Mouse (Mus musculus): ENCODE measurements around the gene Agbl5. TPM values are rescaled to one million over a fixed set of nuclear protein-coding genes. Genes with fewer than 3 reads are reported as not detected.
A peak's percentile ranks its signal among the peaks of the same experiment; 100 is the strongest.

The Agbl5 gene
- polyA plus RNA-seq, 1 experiment from 2014 or later = 23.2 TPM

DNA sequence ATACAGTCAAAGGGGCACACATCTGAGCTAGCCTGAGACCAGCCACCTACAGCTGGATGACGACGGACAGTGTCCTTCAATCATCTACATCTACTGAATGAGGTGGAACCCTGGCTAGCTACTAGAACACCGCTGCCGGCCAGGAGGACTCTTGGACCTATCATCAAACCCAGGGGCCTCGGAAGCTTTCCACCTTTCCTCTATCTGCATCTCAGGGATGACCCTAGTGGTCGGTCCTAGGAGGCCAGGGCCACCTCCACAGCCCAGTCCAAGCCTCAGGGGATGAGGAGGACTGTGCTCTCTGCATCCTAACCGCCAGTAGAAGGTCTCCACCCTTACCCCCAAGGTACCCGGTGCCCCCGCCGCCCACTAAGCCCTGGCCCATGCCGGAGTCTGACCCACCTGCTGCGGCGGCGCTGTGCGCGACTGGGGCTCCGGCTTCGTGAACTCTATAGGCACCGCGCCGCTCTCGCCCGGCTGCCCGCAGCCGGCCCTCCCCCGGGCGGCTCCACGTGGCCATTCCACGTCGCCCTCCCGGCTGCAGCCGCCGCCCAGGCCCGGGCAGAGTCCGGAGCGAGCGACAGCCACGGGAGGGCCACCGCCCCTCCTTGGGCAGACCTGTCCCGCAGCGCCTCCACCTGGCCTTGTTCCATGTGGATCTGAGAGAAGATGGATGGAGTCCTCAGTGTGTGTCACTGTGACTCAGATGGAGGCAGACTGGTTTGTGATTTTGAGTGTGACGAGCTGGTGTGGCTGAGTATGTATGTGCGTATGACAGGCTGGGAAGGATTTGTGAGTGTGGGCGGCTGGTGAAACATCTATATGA, 56.7 kb downstream of the Agbl5 start, which contains the start of gene Cgref1:
TSS of gene Cgref1 (minus strand) at position 636 of the 826 bp plus-strand sequence.
- 5% methylated on average over 44 of the region's 44 CpGs for WGBS
- H3K36me3 ChIP-seq = no peaks in the 10 kb centered on the region
- H3K27me3 ChIP-seq = peaks cover 3% of the 10 kb centered on the region; the same call in 1 of the 2 replicates
- peak within 1 kb of the TSS; percentile 59 for H3K4me3 ChIP-seq
- peaks cover 25% of the 10 kb centered on the region for H3K4me1 ChIP-seq
- no peaks in the 10 kb centered on the region for H3K9me3 ChIP-seq
- H3K4me2 ChIP-seq (replicated peaks) = peak within 1 kb of the TSS; percentile 91
- peak within 1 kb of the TSS; percentile 77 for H3K9ac ChIP-seq (replicated peaks)
- ATAC-seq (replicated peaks) = peak; percentile 52
- no peak within 1 kb of the TSS for H3K27ac ChIP-seq (replicated peaks)

DNA sequence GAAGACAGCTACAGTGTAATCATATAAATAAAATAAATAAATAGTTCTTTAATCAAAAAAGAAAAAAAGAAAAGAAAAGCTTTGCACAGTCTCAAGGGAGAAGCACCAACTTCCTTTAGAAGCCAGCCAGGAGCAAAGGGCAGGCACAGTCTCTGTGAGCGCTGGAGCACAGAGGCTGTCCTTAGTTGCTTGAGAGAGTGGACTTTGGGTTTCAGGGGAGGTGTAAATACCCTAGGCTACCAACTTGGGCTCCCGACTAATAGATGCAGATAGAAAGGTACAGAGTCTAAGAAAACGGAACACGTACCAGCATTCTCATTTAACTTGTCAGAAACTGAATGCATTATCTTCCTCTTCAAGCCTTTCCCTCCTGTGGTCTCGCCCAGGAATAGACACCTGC, 60.1 kb downstream of the Agbl5 start:
- Histone ChIP-seq H3K4me1 (peaks cover 30% of the 10 kb centered on the region), H3K27ac (replicated peaks) (no peak overlapping the region), H3K4me2 (replicated peaks) (no peak overlapping the region), H3K9ac (replicated peaks) (no peak overlapping the region), H3K9me3 (no peaks in the 10 kb centered on the region), H3K36me3 (peaks cover 9% of the 10 kb centered on the region; the same call in 1 of the 2 replicates), H3K27me3 (peaks cover 3% of the 10 kb centered on the region; the same call in 1 of the 2 replicates), H3K4me3 (no peak overlapping the region)
- no peak for ATAC-seq (replicated peaks)
- 85% methylated on average over 5 of the region's 5 CpGs for WGBS

DNA sequence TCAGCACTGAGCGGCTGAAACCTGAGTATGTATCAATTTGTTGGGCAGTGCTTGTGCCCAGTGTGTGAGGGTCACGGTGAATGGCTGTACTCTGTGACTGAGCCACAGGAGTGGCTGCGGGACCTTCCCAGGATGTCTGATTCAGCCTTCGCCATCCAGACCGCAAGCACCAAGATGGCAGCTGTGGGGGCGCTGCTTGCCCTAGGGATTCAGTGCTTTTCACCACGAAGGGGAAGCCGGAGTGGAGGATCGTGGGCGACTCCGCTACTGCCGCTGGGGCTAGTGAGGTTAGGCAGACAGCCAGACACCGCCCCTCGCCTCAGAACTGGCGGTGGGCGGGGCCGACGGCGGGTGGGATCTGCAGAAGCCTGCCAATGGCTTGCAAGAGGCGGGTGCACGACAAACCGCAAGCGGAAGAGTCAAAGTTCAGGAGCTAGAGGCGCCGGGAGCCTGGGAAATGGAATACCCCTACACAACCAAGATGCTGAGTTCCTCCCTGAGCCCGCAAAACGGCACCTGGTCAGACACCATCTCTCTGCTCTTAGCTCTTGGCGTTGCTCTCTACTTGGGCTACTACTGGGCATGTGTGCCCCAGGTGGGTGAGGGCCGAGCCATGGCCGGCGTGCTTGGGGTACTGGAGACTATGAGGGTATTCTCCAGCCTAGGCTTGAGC, 61.3 kb downstream of the Agbl5 start:
- H3K27ac ChIP-seq (replicated peaks) = peak overlapping the region; percentile 53
- peak overlapping the region; percentile 50 for H3K4me3 ChIP-seq
- WGBS = under 1% methylated on average over 31 of the region's 31 CpGs
- H3K9ac ChIP-seq (replicated peaks) = peak overlapping the region; percentile 52
- no peaks in the 10 kb centered on the region for H3K9me3 ChIP-seq
- peaks cover 3% of the 10 kb centered on the region; the same call in 1 of the 2 replicates for H3K27me3 ChIP-seq
- H3K36me3 ChIP-seq = peaks cover 20% of the 10 kb centered on the region; the same call in 1 of the 2 replicates
- peaks cover 27% of the 10 kb centered on the region for H3K4me1 ChIP-seq
- ATAC-seq (replicated peaks) = peak; percentile 74
- H3K4me2 ChIP-seq (replicated peaks) = peak overlapping the region; percentile 87

DNA sequence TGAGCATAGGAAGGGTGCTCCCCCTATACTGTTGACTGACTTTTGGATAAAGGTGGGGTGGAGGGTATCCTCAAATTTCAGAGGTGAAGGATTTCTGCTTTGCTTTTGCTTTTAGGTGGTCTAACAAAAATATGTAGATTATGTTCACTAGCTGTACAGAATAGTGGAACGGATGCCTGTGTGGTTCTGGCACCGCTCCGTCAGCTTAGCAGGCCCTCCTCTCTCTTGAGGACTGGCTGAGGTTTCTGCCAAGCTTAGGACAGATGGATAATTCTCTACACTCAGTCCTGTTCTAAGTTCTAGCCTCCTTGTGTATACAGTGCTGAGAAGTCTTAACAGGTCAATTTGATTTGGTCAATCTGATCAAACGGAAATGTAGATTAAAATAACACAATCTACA, 62.0 kb downstream of the Agbl5 start:
- no peak; the same call in 1 of the 2 replicates for ATAC-seq (replicated peaks)
- H3K9ac ChIP-seq (replicated peaks) = peak overlapping the region; percentile 52; the same call in 1 of the 2 replicates
- no peak overlapping the region for H3K27ac ChIP-seq (replicated peaks)
- peaks cover 26% of the 10 kb centered on the region for H3K36me3 ChIP-seq
- H3K4me3 ChIP-seq = peak overlapping the region; percentile 50
- peak overlapping the region; percentile 87 for H3K4me2 ChIP-seq (replicated peaks)
- no peaks in the 10 kb centered on the region for H3K9me3 ChIP-seq
- WGBS = 61% methylated on average over 4 of the region's 4 CpGs
- H3K27me3 ChIP-seq = peaks cover 2% of the 10 kb centered on the region; the same call in 1 of the 2 replicates
- peaks cover 21% of the 10 kb centered on the region for H3K4me1 ChIP-seq

DNA sequence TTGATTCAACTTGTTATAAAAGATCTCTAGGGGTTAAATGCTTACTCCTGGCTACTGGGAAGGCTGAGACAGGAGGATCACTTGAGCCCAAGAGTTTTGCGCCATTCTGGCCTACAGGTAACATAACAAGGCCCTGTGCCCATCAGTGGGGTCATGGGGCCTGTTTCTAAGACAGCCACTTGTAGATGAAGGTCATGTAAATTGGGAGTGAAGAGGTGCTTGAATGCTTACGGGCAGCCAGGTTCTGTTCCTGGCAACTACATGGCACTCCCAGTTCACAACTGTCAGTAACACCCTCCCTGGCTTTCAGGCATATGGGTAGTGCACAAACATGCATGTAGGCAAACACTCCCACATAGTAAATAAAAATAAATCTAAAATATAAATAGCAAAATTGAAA, 62.4 kb downstream of the Agbl5 start:
- Histone ChIP-seq H3K9me3 (no peaks in the 10 kb centered on the region), H3K4me2 (replicated peaks) (no peak overlapping the region), H3K27me3 (no peaks in the 10 kb centered on the region), H3K27ac (replicated peaks) (no peak overlapping the region), H3K4me3 (no peak overlapping the region), H3K36me3 (peaks cover 31% of the 10 kb centered on the region), H3K9ac (replicated peaks) (no peak overlapping the region), H3K4me1 (peaks cover 16% of the 10 kb centered on the region)
- no peak for ATAC-seq (replicated peaks)
- WGBS = 89% methylated on average over 2 of the region's 2 CpGs

DNA sequence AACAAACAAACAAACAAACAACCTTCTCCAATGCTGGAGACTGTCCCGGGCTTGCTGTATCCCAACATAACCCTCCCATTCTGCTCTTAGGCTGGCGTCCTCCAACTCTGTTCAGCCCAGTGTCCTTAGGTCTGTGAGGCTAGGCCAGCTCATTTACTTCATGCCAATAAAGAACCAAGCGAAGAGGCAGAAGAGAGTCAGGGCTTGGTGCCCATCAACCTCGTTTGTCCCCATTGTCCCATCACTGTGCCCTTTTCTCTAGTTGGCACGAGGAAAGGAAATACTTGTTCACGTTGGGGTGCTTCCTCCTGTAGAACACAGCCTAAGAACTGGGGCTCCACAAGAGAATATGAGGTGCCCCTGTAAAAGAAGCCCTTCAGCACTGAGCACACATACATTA, 63.2 kb downstream of the Agbl5 start:
- Histone ChIP-seq H3K4me3 (no peak overlapping the region), H3K4me1 (peaks cover 16% of the 10 kb centered on the region), H3K9me3 (no peaks in the 10 kb centered on the region), H3K27ac (replicated peaks) (no peak overlapping the region), H3K27me3 (no peaks in the 10 kb centered on the region), H3K9ac (replicated peaks) (no peak overlapping the region), H3K4me2 (replicated peaks) (no peak overlapping the region), H3K36me3 (peaks cover 33% of the 10 kb centered on the region)
- 73% methylated on average over 6 of the region's 6 CpGs for WGBS
- ATAC-seq (replicated peaks) = no peak

DNA sequence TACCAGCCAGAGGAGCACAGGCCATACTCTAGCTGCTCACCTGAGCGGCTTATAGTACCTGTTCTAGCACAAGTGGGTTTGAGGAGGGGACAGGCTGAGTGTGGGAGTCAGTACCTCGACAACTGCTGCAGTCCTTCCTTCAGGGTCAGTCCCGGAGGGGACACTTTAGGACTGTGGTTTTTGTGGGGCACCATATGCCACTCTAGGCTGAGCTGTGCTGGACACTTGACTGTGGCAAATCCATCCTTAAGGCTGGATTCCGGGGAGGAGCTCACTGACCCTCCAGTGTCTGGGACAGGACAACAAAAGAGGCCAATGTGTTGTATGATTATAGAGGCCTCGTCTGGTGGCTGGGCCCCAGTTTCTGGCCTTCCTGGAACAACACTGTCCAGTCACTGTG, 64.1 kb downstream of the Agbl5 start:
- no peak overlapping the region for H3K4me2 ChIP-seq (replicated peaks)
- no peaks in the 10 kb centered on the region for H3K9me3 ChIP-seq
- H3K27me3 ChIP-seq = no peaks in the 10 kb centered on the region
- peaks cover 19% of the 10 kb centered on the region for H3K4me1 ChIP-seq
- peaks cover 36% of the 10 kb centered on the region for H3K36me3 ChIP-seq
- ATAC-seq (replicated peaks) = no peak
- H3K9ac ChIP-seq (replicated peaks) = no peak overlapping the region
- 89% methylated on average over 5 of the region's 5 CpGs for WGBS
- no peak overlapping the region for H3K4me3 ChIP-seq
- no peak overlapping the region for H3K27ac ChIP-seq (replicated peaks)

DNA sequence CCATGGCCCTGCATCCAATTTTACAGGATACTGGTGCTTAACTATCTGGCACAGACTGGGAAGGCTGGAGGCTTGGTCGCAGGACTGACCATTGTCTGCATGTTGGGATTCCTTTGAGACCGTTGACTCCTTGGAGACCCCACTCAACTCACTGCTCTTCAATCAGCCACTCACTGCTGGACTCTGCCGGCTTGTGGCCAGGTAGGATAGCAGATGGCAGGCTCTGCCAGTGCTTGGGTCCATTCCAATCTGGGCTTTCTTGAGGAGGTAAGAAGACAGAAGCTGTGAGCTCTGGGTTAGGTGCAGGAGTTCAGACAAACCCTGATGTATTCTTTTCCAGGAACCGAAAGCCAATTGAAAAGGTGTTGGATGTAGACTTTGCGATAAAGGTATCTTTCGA, 65.6 kb downstream of the Agbl5 start:
- no peak overlapping the region for H3K4me3 ChIP-seq
- peaks cover 43% of the 10 kb centered on the region for H3K36me3 ChIP-seq
- ATAC-seq (replicated peaks) = no peak
- no peak overlapping the region for H3K27ac ChIP-seq (replicated peaks)
- no peak overlapping the region for H3K4me2 ChIP-seq (replicated peaks)
- H3K9ac ChIP-seq (replicated peaks) = no peak overlapping the region
- WGBS = 96% methylated on average over 6 of the region's 6 CpGs
- peaks cover 32% of the 10 kb centered on the region for H3K4me1 ChIP-seq
- no peaks in the 10 kb centered on the region for H3K9me3 ChIP-seq
- no peaks in the 10 kb centered on the region for H3K27me3 ChIP-seq

DNA sequence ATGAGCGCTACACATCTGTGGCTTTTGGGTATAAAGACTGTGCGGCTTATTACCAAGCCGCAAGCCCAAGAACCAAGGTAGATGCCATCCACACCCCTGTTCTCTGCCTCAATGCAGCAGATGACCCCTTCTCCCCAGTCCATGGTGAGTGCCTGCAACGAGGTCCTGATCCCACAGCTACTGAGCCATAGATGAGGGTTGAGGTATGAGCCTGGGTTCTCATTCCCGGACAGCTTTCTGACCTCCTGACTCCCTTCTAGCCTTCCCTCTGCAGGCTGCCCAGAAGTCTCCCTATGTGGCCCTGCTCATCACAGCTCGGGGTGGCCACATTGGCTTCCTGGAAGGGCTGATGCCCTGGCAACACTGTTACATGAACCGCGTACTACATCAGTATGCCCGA, 66.1 kb downstream of the Agbl5 start:
- Histone ChIP-seq H3K27ac (replicated peaks) (no peak overlapping the region), H3K9ac (replicated peaks) (no peak overlapping the region), H3K4me1 (peaks cover 32% of the 10 kb centered on the region), H3K27me3 (no peaks in the 10 kb centered on the region), H3K36me3 (peaks cover 43% of the 10 kb centered on the region), H3K4me3 (no peak overlapping the region), H3K9me3 (no peaks in the 10 kb centered on the region), H3K4me2 (replicated peaks) (no peak overlapping the region)
- WGBS = 97% methylated on average over 9 of the region's 9 CpGs
- no peak for ATAC-seq (replicated peaks)

DNA sequence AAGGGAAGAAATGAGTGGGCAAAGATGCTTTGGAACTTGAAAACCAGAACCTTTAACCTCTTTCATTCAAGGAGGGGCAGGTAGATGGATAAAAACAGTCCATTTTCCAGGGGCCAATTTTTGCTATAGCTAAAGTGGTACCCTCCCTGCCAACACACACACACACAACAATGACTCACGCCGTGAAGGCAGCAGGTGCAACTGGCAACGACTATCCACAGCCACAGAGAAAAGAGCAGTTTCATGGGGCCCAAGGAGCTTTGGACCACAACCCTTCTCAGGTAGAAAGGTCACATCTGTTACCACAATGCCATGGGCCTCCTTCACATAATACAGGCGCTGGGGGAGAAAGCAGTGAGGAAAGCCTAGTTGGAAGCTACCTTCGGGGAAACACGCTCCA, 67.3 kb downstream of the Agbl5 start:
- H3K9ac ChIP-seq (replicated peaks) = no peak overlapping the region
- H3K36me3 ChIP-seq = peaks cover 43% of the 10 kb centered on the region
- H3K4me3 ChIP-seq = no peak overlapping the region
- 94% methylated on average over 6 of the region's 6 CpGs for WGBS
- H3K27me3 ChIP-seq = no peaks in the 10 kb centered on the region
- no peak for ATAC-seq (replicated peaks)
- H3K4me1 ChIP-seq = peaks cover 27% of the 10 kb centered on the region
- no peak overlapping the region for H3K27ac ChIP-seq (replicated peaks)
- no peaks in the 10 kb centered on the region for H3K9me3 ChIP-seq
- no peak overlapping the region for H3K4me2 ChIP-seq (replicated peaks)
